In genomic region chr10:4357435-4357834, GRCm38 (mm10) we compare ENCODE assay signal across 15 mouse cellular contexts.
"Had no signal": no experiment of that assay in that cellular context is flagged by ENCODE, and none has a peak within 500 bp of the region (broad histone marks: within the 10 kb centered on the region; RNA-seq: fewer than 3 reads in every experiment).

No protein-coding gene starts in this region.

- H3K4me3 ChIP-seq: layer of hippocampus, adult 2 months; limb, embryonic 12.5 days; liver, embryonic 13.5 days; lung, embryonic 15.5 days; megakaryocyte, embryonic 14.5 days; midbrain, embryonic 12.5 days had no signal

- H3K27me3 ChIP-seq: limb, embryonic 12.5 days; liver, embryonic 13.5 days; lung, embryonic 15.5 days; midbrain, embryonic 12.5 days had no signal

- H3K27ac ChIP-seq: layer of hippocampus, adult 2 months; limb, embryonic 12.5 days; liver, embryonic 13.5 days; lung, embryonic 15.5 days; midbrain, embryonic 12.5 days had no signal

- DNase-seq: kidney, adult 8-10 months; kidney, postnatal 4 days; liver; liver, embryonic 13.5 days; liver, postnatal 0 days; lung, postnatal 14 days; right cerebral cortex, postnatal 4 days; spleen, adult 18-20 months had no signal

- H3K36me3 ChIP-seq: liver, embryonic 13.5 days had no signal

- H3K4me1 ChIP-seq: limb, embryonic 12.5 days; liver, embryonic 13.5 days; lung, embryonic 15.5 days; midbrain, embryonic 12.5 days had no signal

- ATAC-seq: intestine, postnatal 0 days; liver, postnatal 0 days; midbrain, embryonic 16.5 days had no signal
